Mouse (Mus musculus) layer of hippocampus, adult 2 months (tissue): ENCODE measurements at regions not wholly inside any gene's neighbourhood (a gene's known extent, or its start where the extent isn't known, plus 50 kb on each side); places are given as distances from the start of the nearest gene placed in this dataset.

Experiments used
- DNase-seq, 2 experiments: peaks; one replicate each; pipeline ENCODE4 v3.0.0; 2022; ENCODE audit warnings: low spot score in 2 of 2
- H3K27ac ChIP-seq: fragments of 200-600 bp; 2 replicates; pipeline ENCODE4 v1.8.1; 2022
- H3K4me3 ChIP-seq: fragments of 200-600 bp; 2 replicates; pipeline ENCODE4 v1.8.1; 2022; ENCODE audit warnings: mild to moderate bottlenecking
- CTCF ChIP-seq: fragments of 200-600 bp; conservative IDR thresholded peaks from 2 replicates; pipeline ENCODE4 v1.8.1; 2022; ENCODE audit warnings: antibody characterized with exemption, mild to moderate bottlenecking, moderate library complexity

- DNase-seq, result no peak
These were observed 74.6 kb upstream of the Fbxl4 start for GRCm38 (mm10) chr4:22282536-22283323.

GRCm38 (mm10) chr4:22292169-22292568 is 65.2 kb upstream of the Fbxl4 start:
- no peak for DNase-seq
- no peak for TF ChIP-seq CTCF

More at GRCm38 (mm10) chr4:22282536-22283323, 74.6 kb upstream of the Fbxl4 start:
- H3K27ac ChIP-seq, result no peak overlapping the region
- TF ChIP-seq CTCF, result no peak
- H3K4me3 ChIP-seq, result no peak overlapping the region

GRCm38 (mm10) chr4:22300206-22300605 is 57.1 kb upstream of the Fbxl4 start:
- DNase-seq, result no peak
- Histone ChIP-seq H3K27ac (no peak overlapping the region), H3K4me3 (no peak overlapping the region)
- TF ChIP-seq CTCF, result no peak

More at GRCm38 (mm10) chr4:22292169-22292568, 65.2 kb upstream of the Fbxl4 start:
- H3K4me3 ChIP-seq, result no peak overlapping the region
- H3K27ac ChIP-seq, result no peak overlapping the region

GRCm38 (mm10) chr4:22301148-22301942 is 56.0 kb upstream of the Fbxl4 start:
- DNase-seq, result no peak
- no peak overlapping the region for H3K27ac ChIP-seq
- no peak overlapping the region for H3K4me3 ChIP-seq

GRCm38 (mm10) chr4:22301943-22302215 is 55.5 kb upstream of the Fbxl4 start:
- TF ChIP-seq CTCF, result no peak
- Histone ChIP-seq H3K4me3 (no peak overlapping the region), H3K27ac (no peak overlapping the region)
- DNase-seq, result no peak

More at GRCm38 (mm10) chr4:22301148-22301942, 56.0 kb upstream of the Fbxl4 start:
- TF ChIP-seq CTCF, result no peak

- TF ChIP-seq CTCF, result no peak
- Histone ChIP-seq H3K27ac (no peak overlapping the region), H3K4me3 (no peak overlapping the region)
- no peak for DNase-seq
These were observed 55.1 kb upstream of the Fbxl4 start for GRCm38 (mm10) chr4:22302262-22302661.
